Mouse (Mus musculus) liver, postnatal 0 days (tissue): ENCODE data around the gene Phf24.

ENCODE experiments used
- CTCF ChIP-seq: sonication (generic); IDR thresholded peaks from 2 replicates; pipeline ENCODE4 v1.5.1; 2016; ENCODE audit warnings: antibody characterized with exemption, low read depth
- EP300 ChIP-seq: IDR thresholded peaks from 2 replicates; pipeline ENCODE4 v1.6.1; 2016; ENCODE audit warnings: antibody characterized with exemption, low read depth, mild to moderate bottlenecking

DNA sequence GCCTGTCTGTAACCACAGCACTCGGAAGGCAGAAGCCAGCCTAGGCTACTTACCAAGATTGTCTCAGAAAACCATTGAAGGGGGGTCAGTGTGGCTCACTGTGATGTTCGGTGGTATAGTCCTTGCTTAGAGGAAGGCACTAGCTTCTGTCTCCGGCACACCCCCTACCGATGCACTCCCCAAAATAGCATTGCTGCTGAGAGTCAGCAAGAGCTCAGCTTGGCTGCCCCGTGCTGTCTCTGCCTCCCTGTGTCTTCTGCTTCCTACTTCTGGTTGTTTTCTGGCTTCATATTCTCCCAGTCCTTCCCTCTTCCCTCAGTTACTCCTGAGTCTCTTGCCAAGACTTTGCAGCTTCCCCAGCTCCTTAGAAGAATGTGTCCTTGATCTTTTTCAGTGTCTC lies 15.6 kb upstream of the Phf24 start:
- TF ChIP-seq CTCF = no peak
- TF ChIP-seq EP300 = no peak
